Mouse (Mus musculus) midbrain, embryonic 15.5 days (tissue): ENCODE results near the gene Prr5l. TPM values are rescaled to one million over a fixed set of nuclear protein-coding genes. Genes with fewer than 3 reads are reported as not detected.

ENCODE experiments used
- ATAC-seq: fragments of 200-750 bp; cut with Nextera tagmentation; replicated peaks from 2 replicates; pipeline ENCODE4 v1.8.0; 2017; ENCODE audit warnings: moderate TSS enrichment
- H3K27ac ChIP-seq: fragments of 300-500 bp; sonication (generic); 2 replicates; pipeline ENCODE4 v1.5.1; 2015; ENCODE audit warnings: mild to moderate bottlenecking, inconsistent platforms
- H3K27me3 ChIP-seq: fragments of 300-500 bp; sonication (generic); replicated peaks from 2 replicates; pipeline ENCODE4 v1.6.1; 2015; ENCODE audit warnings: inconsistent platforms
- H3K36me3 ChIP-seq: fragments of 300-500 bp; sonication (generic); replicated peaks from 2 replicates; pipeline ENCODE4 v1.6.1; 2015; ENCODE audit warnings: inconsistent platforms
- H3K4me1 ChIP-seq: fragments of 300-500 bp; sonication (generic); 2 replicates; pipeline ENCODE4 v1.6.1; 2015; ENCODE audit warnings: inconsistent platforms
- H3K4me2 ChIP-seq: fragments of 300-500 bp; sonication (generic); 2 replicates; pipeline ENCODE4 v1.6.1; 2015; ENCODE audit warnings: inconsistent platforms, mild to moderate bottlenecking, moderate library complexity
- H3K4me3 ChIP-seq: fragments of 300-500 bp; sonication (generic); 2 replicates; pipeline ENCODE4 v1.5.1; 2015; ENCODE audit warnings: mild to moderate bottlenecking, inconsistent platforms
- H3K9ac ChIP-seq: fragments of 300-500 bp; sonication (generic); 2 replicates; pipeline ENCODE4 v1.6.1; 2015; ENCODE audit warnings: mild to moderate bottlenecking, inconsistent platforms
- H3K9me3 ChIP-seq: fragments of 300-500 bp; sonication (generic); 2 replicates; pipeline ENCODE4 v1.6.1; 2016; ENCODE audit warnings: inconsistent platforms
- WGBS: fragments of 180-500 bp; shearing (Covaris S2); methylation state at CpG from one replicate; pipeline ENCODE4 v1.1.7; 2015; ENCODE audit warnings: mixed read lengths; 5-methylcytosine and 5-hydroxymethylcytosine counted together
- polyA plus RNA-seq: library from polyadenylated mRNA; unstranded; fragments of >200 nt; fragmentation: Nextera tagmentation; extraction: Ambion mirVana; gene quantifications from 2 replicates; pipeline ENCODE4 v1.2.1, GENCODE M21; 2015

Prr5l gene
- polyA plus RNA-seq, 1 experiment from 2014 or later = 4.8 TPM

- H3K9ac ChIP-seq = no peak overlapping the region
- 67% methylated on average over 5 of the region's 5 CpGs for WGBS
- H3K9me3 ChIP-seq = no peaks in the 10 kb centered on the region
- no peaks in the 10 kb centered on the region for H3K27me3 ChIP-seq
- H3K27ac ChIP-seq = no peak overlapping the region
- H3K4me2 ChIP-seq = no peak overlapping the region
- 0 out of 2 replicates have a peak, but pooled peaks cover 2% of the 10 kb centered on the region for H3K4me1 ChIP-seq
- H3K4me3 ChIP-seq = no peak overlapping the region
- no peak for ATAC-seq
- H3K36me3 ChIP-seq = no peaks in the 10 kb centered on the region
These were observed 55.2 kb downstream of the Prr5l start for GRCm38 (mm10) chr2:101827626-101828025.

GRCm38 (mm10) chr2:101826950-101827600 is 55.8 kb downstream of the Prr5l start:
- Histone ChIP-seq H3K27me3 (no peaks in the 10 kb centered on the region), H3K9me3 (no peaks in the 10 kb centered on the region), H3K36me3 (no peaks in the 10 kb centered on the region), H3K4me1 (0 out of 2 replicates have a peak, but pooled peaks cover 2% of the 10 kb centered on the region), H3K4me3 (no peak overlapping the region), H3K27ac (no peak overlapping the region), H3K4me2 (no peak overlapping the region), H3K9ac (no peak overlapping the region)
- ATAC-seq = no peak
- 91% methylated on average over 3 of the region's 3 CpGs for WGBS

GRCm38 (mm10) chr2:101826186-101826707 is 56.6 kb downstream of the Prr5l start:
- no peak overlapping the region for H3K4me2 ChIP-seq
- 0 out of 2 replicates have a peak, but pooled peaks cover 2% of the 10 kb centered on the region for H3K4me1 ChIP-seq
- WGBS = 75% methylated on average over 2 of the region's 2 CpGs
- H3K27ac ChIP-seq = no peak overlapping the region
- no peaks in the 10 kb centered on the region for H3K27me3 ChIP-seq
- H3K9ac ChIP-seq = no peak overlapping the region
- H3K36me3 ChIP-seq = no peaks in the 10 kb centered on the region
- no peak overlapping the region for H3K4me3 ChIP-seq
- no peak for ATAC-seq
- H3K9me3 ChIP-seq = no peaks in the 10 kb centered on the region

GRCm38 (mm10) chr2:101825226-101826120 is 57.4 kb downstream of the Prr5l start:
- no peaks in the 10 kb centered on the region for H3K9me3 ChIP-seq
- ATAC-seq = no peak
- H3K27ac ChIP-seq = no peak overlapping the region
- no peaks in the 10 kb centered on the region for H3K36me3 ChIP-seq
- WGBS = 84% methylated on average over 9 of the region's 9 CpGs
- H3K27me3 ChIP-seq = no peaks in the 10 kb centered on the region
- H3K4me1 ChIP-seq = 0 out of 2 replicates have a peak, but pooled peaks cover 2% of the 10 kb centered on the region
- H3K9ac ChIP-seq = no peak overlapping the region
- H3K4me3 ChIP-seq = no peak overlapping the region
- H3K4me2 ChIP-seq = no peak overlapping the region

- H3K4me1 ChIP-seq = no peaks in the 10 kb centered on the region
- H3K9me3 ChIP-seq = no peaks in the 10 kb centered on the region
- no peaks in the 10 kb centered on the region for H3K27me3 ChIP-seq
- no peak for ATAC-seq
- H3K4me3 ChIP-seq = no peak overlapping the region
- H3K27ac ChIP-seq = no peak overlapping the region
- no peak overlapping the region for H3K4me2 ChIP-seq
- H3K36me3 ChIP-seq = no peaks in the 10 kb centered on the region
- WGBS = 64% methylated on average over 4 of the region's 4 CpGs
- H3K9ac ChIP-seq = no peak overlapping the region
These were observed 59.0 kb downstream of the Prr5l start for GRCm38 (mm10) chr2:101823821-101824220.

GRCm38 (mm10) chr2:101822785-101823184 is 60.0 kb downstream of the Prr5l start:
- WGBS = 79% methylated on average over 13 of the region's 13 CpGs
- Histone ChIP-seq H3K4me2 (no peak overlapping the region), H3K9me3 (no peaks in the 10 kb centered on the region), H3K27ac (no peak overlapping the region), H3K36me3 (no peaks in the 10 kb centered on the region), H3K4me3 (no peak overlapping the region), H3K9ac (no peak overlapping the region), H3K4me1 (no peaks in the 10 kb centered on the region), H3K27me3 (no peaks in the 10 kb centered on the region)
- ATAC-seq = no peak

- no peak for ATAC-seq
- 66% methylated on average over 1 of the region's 1 CpGs for WGBS
- H3K4me2 ChIP-seq = no peak overlapping the region
These were observed 62.0 kb downstream of the Prr5l start for GRCm38 (mm10) chr2:101820816-101821215.

GRCm38 (mm10) chr2:101818986-101819764 is 63.7 kb downstream of the Prr5l start:
- H3K27me3 ChIP-seq = no peaks in the 10 kb centered on the region
- H3K4me3 ChIP-seq = no peak overlapping the region
- H3K4me2 ChIP-seq = no peak overlapping the region
- no peaks in the 10 kb centered on the region for H3K4me1 ChIP-seq
- H3K27ac ChIP-seq = no peak overlapping the region
- no peak for ATAC-seq
- H3K36me3 ChIP-seq = no peaks in the 10 kb centered on the region
- H3K9me3 ChIP-seq = no peaks in the 10 kb centered on the region
- no peak overlapping the region for H3K9ac ChIP-seq
- WGBS = 81% methylated on average over 7 of the region's 7 CpGs

More at GRCm38 (mm10) chr2:101820816-101821215, 62.0 kb downstream of the Prr5l start:
- Histone ChIP-seq H3K36me3 (no peaks in the 10 kb centered on the region), H3K4me3 (no peak overlapping the region), H3K9ac (no peak overlapping the region), H3K4me1 (no peaks in the 10 kb centered on the region), H3K9me3 (no peaks in the 10 kb centered on the region), H3K27me3 (no peaks in the 10 kb centered on the region), H3K27ac (no peak overlapping the region)

- Histone ChIP-seq H3K9ac (no peak overlapping the region), H3K36me3 (no peaks in the 10 kb centered on the region), H3K4me3 (no peak overlapping the region), H3K4me2 (no peak overlapping the region), H3K27ac (no peak overlapping the region), H3K9me3 (no peaks in the 10 kb centered on the region), H3K4me1 (no peaks in the 10 kb centered on the region), H3K27me3 (no peaks in the 10 kb centered on the region)
- 73% methylated on average over 3 of the region's 3 CpGs for WGBS
- no peak for ATAC-seq
These were observed 66.0 kb downstream of the Prr5l start for GRCm38 (mm10) chr2:101816646-101817308.

- ATAC-seq = no peak
- Histone ChIP-seq H3K9me3 (no peaks in the 10 kb centered on the region), H3K4me1 (no peaks in the 10 kb centered on the region), H3K36me3 (no peaks in the 10 kb centered on the region), H3K9ac (no peak overlapping the region), H3K4me3 (no peak overlapping the region), H3K27ac (no peak overlapping the region), H3K4me2 (no peak overlapping the region), H3K27me3 (no peaks in the 10 kb centered on the region)
- WGBS = 40% methylated on average over 5 of the region's 5 CpGs
These were observed 67.4 kb downstream of the Prr5l start for GRCm38 (mm10) chr2:101815250-101815934.

- Histone ChIP-seq H3K27ac (no peak overlapping the region), H3K9me3 (no peaks in the 10 kb centered on the region), H3K36me3 (no peaks in the 10 kb centered on the region), H3K9ac (no peak overlapping the region), H3K4me2 (no peak overlapping the region), H3K27me3 (no peaks in the 10 kb centered on the region), H3K4me1 (no peaks in the 10 kb centered on the region), H3K4me3 (no peak overlapping the region)
- WGBS = 81% methylated on average over 5 of the region's 5 CpGs
- no peak for ATAC-seq
These were observed 68.6 kb downstream of the Prr5l start for GRCm38 (mm10) chr2:101814272-101814625.
